In genomic region chr17:23993559-23994428, GRCm38 (mm10) we compare ENCODE assay signal across 8 mouse cellular contexts. TPM values are rescaled to one million over a fixed set of nuclear protein-coding genes. Genes with fewer than 3 reads are reported as not detected.
DNase-seq lines count a peak whose midpoint lies in the region; ATAC-seq and TF ChIP-seq lines count a peak whose summit lies in the region.

No protein-coding gene starts in this region.

- WGBS in heart, embryonic 14.5 days, result 10% methylated on average over 31 of the region's 31 CpGs
- 8% methylated on average over 31 of the region's 31 CpGs for WGBS in liver, embryonic 12.5 days (ENCODE audit: insufficient replicate concordance)
- whole genome bisulfite sequencing in stomach, embryonic 14.5 days, result 10% methylated on average over 31 of the region's 31 CpGs

- peaks cover 4% of the 10 kb centered on the region in 2 experiments; a peak in 1 of 4 replicates for H3K4me1 ChIP-seq in heart, embryonic 14.5 days (ENCODE audit: control insufficient read depth in 2 of 2, insufficient read depth in 2 of 2, low read length in 2 of 2)
- peaks cover 10% of the 10 kb centered on the region for H3K4me1 ChIP-seq in liver, embryonic 12.5 days
- H3K4me1 ChIP-seq in stomach, embryonic 14.5 days (ENCODE audit: control insufficient read depth, insufficient read depth, low read length), result peaks cover 10% of the 10 kb centered on the region

- H3K9me3 ChIP-seq in heart, embryonic 14.5 days (ENCODE audit: control insufficient read depth, low read length), result no peaks in the 10 kb centered on the region
- H3K9me3 ChIP-seq in liver, embryonic 12.5 days (replicated peaks), result no peaks in the 10 kb centered on the region
- no peaks in the 10 kb centered on the region for H3K9me3 ChIP-seq in stomach, embryonic 14.5 days (ENCODE audit: control insufficient read depth, low read depth, low read length)

- ATAC-seq in erythroid progenitor cell, adult 5-6 weeks (replicated peaks; ENCODE audit: low FRiP score, poor library complexity, severe bottlenecking), result peak; percentile 48
- peak; percentile 60; the same call in 1 of the 2 replicates for ATAC-seq in heart, embryonic 14.5 days (ENCODE audit: insufficient number of reproducible peaks, insufficient read depth, low FRiP score, low read depth)
- peak; percentile 67 for ATAC-seq in liver, embryonic 12.5 days
- ATAC-seq in stomach, embryonic 14.5 days (ENCODE audit: insufficient number of reproducible peaks, insufficient read depth, low FRiP score, low read depth), result peak; percentile 68; the same call in 1 of the 2 replicates

- peak overlapping the region; percentile 57 for H3K4me2 ChIP-seq in heart, embryonic 14.5 days (ENCODE audit: low read length)
- peak overlapping the region; percentile 42 for H3K4me2 ChIP-seq in liver, embryonic 12.5 days
- peak overlapping the region; percentile 59 for H3K4me2 ChIP-seq in stomach, embryonic 14.5 days (replicated peaks; ENCODE audit: low read depth, low read length)

- H3K9ac ChIP-seq in heart, embryonic 14.5 days (ENCODE audit: low read length), result peak overlapping the region; percentile 9; the same call in 1 of the 2 replicates
- no peak overlapping the region for H3K9ac ChIP-seq in liver, embryonic 12.5 days
- H3K9ac ChIP-seq in stomach, embryonic 14.5 days (replicated peaks; ENCODE audit: low read depth, low read length), result no peak overlapping the region

- peak; percentile 76 for TF ChIP-seq CTCF in brain, embryonic 14.5 days (IDR thresholded peaks at IDR 0.05; ENCODE audit: borderline replicate concordance, extremely low read depth, insufficient read depth, insufficient read length)

- no peak for TF ChIP-seq POLR2A in brain, embryonic 14.5 days (IDR thresholded peaks at IDR 0.05; ENCODE audit: borderline replicate concordance, extremely low read depth, insufficient read depth, insufficient read length, poor library complexity, severe bottlenecking)

- H3K4me3 ChIP-seq in heart, embryonic 14.5 days (ENCODE audit: control insufficient read depth in 1 of 2, insufficient read depth in 1 of 2, low read depth in 1 of 2, low read length in 2 of 2), result no peak overlapping the region; a peak in 1 of 4 replicates
- H3K4me3 ChIP-seq in liver, embryonic 12.5 days, result no peak overlapping the region
- H3K4me3 ChIP-seq in stomach, embryonic 14.5 days (ENCODE audit: low read depth, low read length), result peak overlapping the region; percentile 14; the same call in 1 of the 2 replicates

- DNase-seq in B cell, adult 2 months, result peak; percentile 87 to 89
- DNase-seq in brain, embryonic 14.5 days (ENCODE audit: low read depth), result peak; percentile 97
- peak; percentile 97 for DNase-seq in kidney, postnatal 10 days
- DNase-seq in natural killer cell, adult 2 months (ENCODE audit: low spot score in 2 of 2), result peak; percentile 82 to 85

- no peaks in the 10 kb centered on the region for H3K36me3 ChIP-seq in heart, embryonic 14.5 days (ENCODE audit: control insufficient read depth, insufficient read depth, low read length)
- no peaks in the 10 kb centered on the region for H3K36me3 ChIP-seq in liver, embryonic 12.5 days
- H3K36me3 ChIP-seq in stomach, embryonic 14.5 days (ENCODE audit: control insufficient read depth, insufficient read depth, low read length), result no peaks in the 10 kb centered on the region

- H3K27me3 ChIP-seq in heart, embryonic 14.5 days (ENCODE audit: control insufficient read depth, insufficient read depth, low read length), result 0 out of 2 replicates have a peak, but pooled peaks cover 11% of the 10 kb centered on the region
- H3K27me3 ChIP-seq in liver, embryonic 12.5 days (replicated peaks), result peaks cover 39% of the 10 kb centered on the region
- no peaks in the 10 kb centered on the region for H3K27me3 ChIP-seq in stomach, embryonic 14.5 days (ENCODE audit: control insufficient read depth, insufficient read depth, low read length)

- no peak overlapping the region for H3K27ac ChIP-seq in heart, embryonic 14.5 days (replicated peaks in 1 of 2; ENCODE audit: control insufficient read depth in 1 of 2, insufficient read depth in 1 of 2, low read depth in 2 of 2, low read length in 2 of 2)
- no peak overlapping the region for H3K27ac ChIP-seq in liver, embryonic 12.5 days
- no peak overlapping the region for H3K27ac ChIP-seq in stomach, embryonic 14.5 days (ENCODE audit: low read length)

RNA-seq across cellular contexts. Expression of gene Prss22, which starts 4.1 kb away (rescaled TPM):
- 0.11 TPM in 1 of 2 replicates, not detected in the other for polyA plus RNA-seq in brain, embryonic 14.5 days (2012; rRNA removed)
- total RNA-seq in erythroid progenitor cell, adult 5-6 weeks (2015; ENCODE audit: low replicate concordance), result not detected in 2 replicates
- not detected in 2 replicates for total RNA-seq in erythroid progenitor cell, adult 5-6 weeks (2017; ENCODE audit: low replicate concordance)
- polyA plus RNA-seq in heart, embryonic 14.5 days (2014; fragmentation: Nextera tagmentation; extraction: Ambion mirVana), result not detected in 2 replicates
- polyA plus RNA-seq in liver, embryonic 12.5 days (2016; fragmentation: Nextera tagmentation; extraction: Ambion mirVana), result not detected in 2 replicates
- polyA plus RNA-seq in stomach, embryonic 14.5 days (2014; fragmentation: Nextera tagmentation; extraction: Ambion mirVana), result 1.9 and 3.1 TPM in 2 replicates

RNA-seq across cellular contexts. Expression of gene Prss30, which starts 13.4 kb away (rescaled TPM):
- 0.05 and 0.15 TPM in 2 replicates for polyA plus RNA-seq in brain, embryonic 14.5 days (2012; rRNA removed)
- total RNA-seq in erythroid progenitor cell, adult 5-6 weeks (2015; ENCODE audit: low replicate concordance), result 0.84 TPM in 1 of 2 replicates, not detected in the other
- total RNA-seq in erythroid progenitor cell, adult 5-6 weeks (2017; ENCODE audit: low replicate concordance), result not detected in 2 replicates
- polyA plus RNA-seq in heart, embryonic 14.5 days (2014; fragmentation: Nextera tagmentation; extraction: Ambion mirVana), result 0.26 TPM in 1 of 2 replicates, not detected in the other
- not detected in 2 replicates for polyA plus RNA-seq in liver, embryonic 12.5 days (2016; fragmentation: Nextera tagmentation; extraction: Ambion mirVana)
- polyA plus RNA-seq in stomach, embryonic 14.5 days (2014; fragmentation: Nextera tagmentation; extraction: Ambion mirVana), result not detected in 2 replicates

RNA-seq across cellular contexts. Expression of gene Sbpl, which starts 38.7 kb away (rescaled TPM):
- polyA plus RNA-seq in brain, embryonic 14.5 days (2012; rRNA removed), result not detected in 2 replicates
- total RNA-seq in erythroid progenitor cell, adult 5-6 weeks (2015; ENCODE audit: low replicate concordance), result not detected in 2 replicates
- not detected in 2 replicates for total RNA-seq in erythroid progenitor cell, adult 5-6 weeks (2017; ENCODE audit: low replicate concordance)
- not detected in 2 replicates for polyA plus RNA-seq in heart, embryonic 14.5 days (2014; fragmentation: Nextera tagmentation; extraction: Ambion mirVana)
- polyA plus RNA-seq in liver, embryonic 12.5 days (2016; fragmentation: Nextera tagmentation; extraction: Ambion mirVana), result not detected in 2 replicates
- polyA plus RNA-seq in stomach, embryonic 14.5 days (2014; fragmentation: Nextera tagmentation; extraction: Ambion mirVana), result not detected in 2 replicates

RNA-seq across cellular contexts. Expression of gene Prss27, which starts 44.1 kb away (rescaled TPM):
- polyA plus RNA-seq in brain, embryonic 14.5 days (2012; rRNA removed), result 0.10 TPM in 1 of 2 replicates, not detected in the other
- not detected in 2 replicates for total RNA-seq in erythroid progenitor cell, adult 5-6 weeks (2015; ENCODE audit: low replicate concordance)
- total RNA-seq in erythroid progenitor cell, adult 5-6 weeks (2017; ENCODE audit: low replicate concordance), result not detected in 2 replicates
- polyA plus RNA-seq in heart, embryonic 14.5 days (2014; fragmentation: Nextera tagmentation; extraction: Ambion mirVana), result not detected in 2 replicates
- polyA plus RNA-seq in liver, embryonic 12.5 days (2016; fragmentation: Nextera tagmentation; extraction: Ambion mirVana), result not detected in 2 replicates
- 0.20 and 0.46 TPM in 2 replicates for polyA plus RNA-seq in stomach, embryonic 14.5 days (2014; fragmentation: Nextera tagmentation; extraction: Ambion mirVana)

RNA-seq across cellular contexts. Expression of gene Sbp, which starts 52.3 kb away (rescaled TPM):
- not detected in 2 replicates for polyA plus RNA-seq in brain, embryonic 14.5 days (2012; rRNA removed)
- total RNA-seq in erythroid progenitor cell, adult 5-6 weeks (2015; ENCODE audit: low replicate concordance), result not detected in 2 replicates
- total RNA-seq in erythroid progenitor cell, adult 5-6 weeks (2017; ENCODE audit: low replicate concordance), result not detected in 2 replicates
- polyA plus RNA-seq in heart, embryonic 14.5 days (2014; fragmentation: Nextera tagmentation; extraction: Ambion mirVana), result not detected in 2 replicates
- not detected in 2 replicates for polyA plus RNA-seq in liver, embryonic 12.5 days (2016; fragmentation: Nextera tagmentation; extraction: Ambion mirVana)
- not detected in 2 replicates for polyA plus RNA-seq in stomach, embryonic 14.5 days (2014; fragmentation: Nextera tagmentation; extraction: Ambion mirVana)
